Mouse (Mus musculus) stomach, postnatal 0 days (tissue): ENCODE measurements around the gene Mfrp.

ENCODE experiments used
- CTCF ChIP-seq: IDR thresholded peaks from 2 replicates; pipeline ENCODE4 v1.5.1; 2016; ENCODE audit warnings: antibody characterized with exemption, low read depth, mild to moderate bottlenecking, moderate library complexity
- EP300 ChIP-seq: optimal IDR thresholded peaks from 2 replicates; pipeline ENCODE3; 2016; ENCODE audit warnings: antibody characterized with exemption

DNA sequence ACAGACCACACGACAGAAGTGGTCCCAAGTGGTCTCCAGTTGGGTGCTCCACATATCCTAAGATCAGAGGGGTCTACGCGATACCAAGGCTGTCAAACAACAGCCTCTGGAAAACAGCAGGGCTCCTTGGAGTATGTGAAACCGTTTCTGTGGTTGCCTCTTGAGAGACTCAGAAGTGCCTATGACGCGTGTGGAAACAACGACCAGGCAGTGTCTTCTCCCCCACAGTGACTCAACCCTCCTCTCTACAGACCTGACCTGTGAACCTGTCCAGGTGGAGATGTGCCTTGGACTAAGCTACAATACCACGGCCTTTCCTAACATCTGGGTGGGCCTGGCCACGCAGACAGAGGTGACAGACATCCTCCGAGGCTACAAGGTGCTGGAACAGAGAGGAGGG is 4.3 kb downstream of the Mfrp start:
- TF ChIP-seq CTCF (no peak), EP300 (no peak)
